Mouse (Mus musculus) retina, embryonic 14.5 days (tissue): ENCODE measurements around the gene Slc9a2.
"Not testable (repeated sequence)": the region's sequence is repeated elsewhere in the genome, so short reads cannot be mapped to it uniquely, and the experiment has no call there.

Experiments
- DNase-seq: peaks from one replicate; pipeline ENCODE4 v3.0.0-alpha.2; 2015; ENCODE audit warnings: low spot score

Slc9a2 gene

GRCm38 (mm10) chr1:40714950-40715349, 34.6 kb downstream of the Slc9a2 start:
- no peak for DNase-seq

GRCm38 (mm10) chr1:40726051-40726450, 45.7 kb downstream of the Slc9a2 start:
- no peak for DNase-seq

GRCm38 (mm10) chr1:40727404-40727803, 47.0 kb downstream of the Slc9a2 start:
- no peak for DNase-seq

GRCm38 (mm10) chr1:40728636-40729035, 48.3 kb downstream of the Slc9a2 start:
- no peak for DNase-seq

- DNase-seq = no peak
Observed at GRCm38 (mm10) chr1:40737671-40738070, 57.3 kb downstream of the Slc9a2 start.

- not testable (repeated sequence) for DNase-seq
Observed at GRCm38 (mm10) chr1:40738246-40738645, 57.9 kb downstream of the Slc9a2 start.

- DNase-seq = no peak
Observed at GRCm38 (mm10) chr1:40740739-40741138, 60.4 kb downstream of the Slc9a2 start.

GRCm38 (mm10) chr1:40746089-40746488, 65.7 kb downstream of the Slc9a2 start:
- no peak for DNase-seq

- no peak for DNase-seq
Observed at GRCm38 (mm10) chr1:40759751-40760445, 79.5 kb downstream of the Slc9a2 start.

- DNase-seq = no peak
Observed at GRCm38 (mm10) chr1:40764042-40764441, 83.7 kb downstream of the Slc9a2 start.

- DNase-seq = no peak
Observed at GRCm38 (mm10) chr1:40764701-40765275, 84.4 kb downstream of the Slc9a2 start.

- no peak for DNase-seq
Observed at GRCm38 (mm10) chr1:40765521-40765920, 85.1 kb downstream of the Slc9a2 start.

- DNase-seq = no peak
Observed at GRCm38 (mm10) chr1:40767588-40767987, 87.2 kb downstream of the Slc9a2 start.

GRCm38 (mm10) chr1:40768606-40769005, 88.2 kb downstream of the Slc9a2 start:
- peak; percentile 76 for DNase-seq

- DNase-seq = no peak
Observed at GRCm38 (mm10) chr1:40769331-40769894, 89.0 kb downstream of the Slc9a2 start.

GRCm38 (mm10) chr1:40771196-40771970, 91.0 kb downstream of the Slc9a2 start:
- DNase-seq = no peak

- no peak for DNase-seq
Observed at GRCm38 (mm10) chr1:40773234-40773633, 92.9 kb downstream of the Slc9a2 start.

GRCm38 (mm10) chr1:40774040-40774439, 93.7 kb downstream of the Slc9a2 start:
- DNase-seq = no peak

- DNase-seq = no peak
Observed at GRCm38 (mm10) chr1:40776102-40776501, 95.7 kb downstream of the Slc9a2 start.

- DNase-seq = no peak
Observed at GRCm38 (mm10) chr1:40776763-40777162, 96.4 kb downstream of the Slc9a2 start.

- no peak for DNase-seq
Observed at GRCm38 (mm10) chr1:40783450-40783849, 103.1 kb downstream of the Slc9a2 start.

GRCm38 (mm10) chr1:40784306-40784705, 103.9 kb downstream of the Slc9a2 start:
- DNase-seq = no peak
